Mouse (Mus musculus) gastrocnemius, adult 18-20 months (tissue): ENCODE data around the gene Klf1. TPM values are rescaled to one million over a fixed set of nuclear protein-coding genes. Genes with fewer than 3 reads are reported as not detected.

ENCODE experiments used
- DNase-seq: peaks from one replicate; pipeline ENCODE4 v3.0.0; 2021; ENCODE audit warnings: low spot score
- microRNA-seq: library from miRNA; unstranded; fragments of <30 nt; microRNA quantifications from one replicate; pipeline ENCODE4 v1.2.0, GENCODE M21; 2021
- total RNA-seq, 2 experiments: library from RNA; stranded (reverse); gene quantifications; 2 replicates each; pipeline ENCODE4 v1.2.3; 2021

Gene Klf1
- total RNA-seq, 2 experiments from 2014 or later, result not detected

GRCm38 (mm10) chr8:84934860-84935259, 33.1 kb downstream of the Klf1 start:
- DNase-seq, result no peak

- DNase-seq, result no peak
These were observed 33.8 kb downstream of the Klf1 start for GRCm38 (mm10) chr8:84935489-84935888.

- DNase-seq, result no peak
These were observed 34.6 kb downstream of the Klf1 start for GRCm38 (mm10) chr8:84936041-84936961.

GRCm38 (mm10) chr8:84936962-84937546, 35.3 kb downstream of the Klf1 start, which contains the start of gene Mast1:
Gene Mast1, minus strand, starts transcription at chr8:84937359.
- DNase-seq, result peak; percentile 22

- DNase-seq, result no peak
These were observed 36.1 kb downstream of the Klf1 start for GRCm38 (mm10) chr8:84937620-84938485.

- no peak for DNase-seq
These were observed 42.0 kb downstream of the Klf1 start for GRCm38 (mm10) chr8:84943699-84944098.

- no peak for DNase-seq
These were observed 42.9 kb downstream of the Klf1 start for GRCm38 (mm10) chr8:84944478-84945160.

- DNase-seq, result no peak
These were observed 43.5 kb downstream of the Klf1 start for GRCm38 (mm10) chr8:84945235-84945632.

- no peak for DNase-seq
These were observed 44.2 kb downstream of the Klf1 start for GRCm38 (mm10) chr8:84945633-84946527.

GRCm38 (mm10) chr8:84946528-84947240, 45.0 kb downstream of the Klf1 start, which contains the start of gene Rtbdn:
Gene Rtbdn, plus strand, starts transcription at chr8:84946991.
- no peak for DNase-seq

- DNase-seq, result no peak
These were observed 45.5 kb downstream of the Klf1 start for GRCm38 (mm10) chr8:84947241-84947545.

GRCm38 (mm10) chr8:84949753-84950152, 48.0 kb downstream of the Klf1 start:
- no peak for DNase-seq

- DNase-seq, result peak; percentile 47
These were observed 51.0 kb downstream of the Klf1 start for GRCm38 (mm10) chr8:84952612-84953255.

Small RNAs within 50 kb of the gene (microRNA-seq; reads per million reads assigned to microRNA genes)
- gene Gm24197 (not detected), gene Mir7069 (1.0 reads per million)

Other genes starting within 250 kb of the Klf1 start
- 1 to 10 TPM; 4.7 to 8.3 TPM for gene Ier2, start 239.1 kb upstream of the Klf1 start, total RNA-seq
- 10 to 100 TPM; 47.0 to 51.4 TPM for gene Trmt1, start 215.6 kb upstream of the Klf1 start, total RNA-seq
- 10 to 100 TPM; 19.3 to 22.8 TPM for gene Nacc1, start 214.1 kb upstream of the Klf1 start, total RNA-seq
- 1 to 10 TPM in 1 of 2 experiments, under 1 TPM in 1; 0.73 to 1.6 TPM for gene Lyl1, start 200.5 kb upstream of the Klf1 start, total RNA-seq
- gene G430095P16Rik, start 178.9 kb upstream of the Klf1 start, total RNA-seq, result under 1 TPM; 0.34 to 0.45 TPM
- 100 to 1,000 TPM; 481 to 528 TPM for gene Nfix, start 101.6 kb upstream of the Klf1 start, total RNA-seq
- 10 to 100 TPM; 12.8 to 12.9 TPM for gene Dand5, start 79.1 kb upstream of the Klf1 start, total RNA-seq
- 10 to 100 TPM; 22.9 to 24.2 TPM for gene Gadd45gip1, start 70.4 kb upstream of the Klf1 start, total RNA-seq
- gene Rad23a, start 61.3 kb upstream of the Klf1 start, total RNA-seq, result 100 to 1,000 TPM; 171 to 176 TPM
- gene Calr, start 55.0 kb upstream of the Klf1 start, total RNA-seq, result 100 to 1,000 TPM; 145 to 160 TPM
- 10 to 100 TPM; 22.8 to 25.2 TPM for gene Farsa, start 44.9 kb upstream of the Klf1 start, total RNA-seq
- gene Syce2, start 29.8 kb upstream of the Klf1 start, total RNA-seq, result 1 to 10 TPM; 1.3 to 1.4 TPM
- gene Gcdh, start 8.0 kb upstream of the Klf1 start, total RNA-seq, result 10 to 100 TPM; 33.7 to 38.2 TPM
- 1 to 10 TPM; 6.1 to 6.8 TPM for gene Dnase2a, start 6.6 kb downstream of the Klf1 start, total RNA-seq
- gene Mast1, start 35.4 kb downstream of the Klf1 start, total RNA-seq, result under 1 TPM in 1 of 2 experiments, not detected in 1; 0.07 TPM
- not detected for gene Rtbdn, start 45.1 kb downstream of the Klf1 start, total RNA-seq
- not detected for gene Gm49661, start 67.5 kb downstream of the Klf1 start, total RNA-seq
- gene Prdx2, start 67.7 kb downstream of the Klf1 start, total RNA-seq, result 100 to 1,000 TPM; 193 to 200 TPM
- 10 to 100 TPM; 21.1 to 21.7 TPM for gene Rnaseh2a, start 67.8 kb downstream of the Klf1 start, total RNA-seq
- gene Junb, start 76.8 kb downstream of the Klf1 start, total RNA-seq, result 10 to 100 TPM in 1 of 2 experiments, 1 to 10 TPM in 1; 9.4 to 12.5 TPM
- 1 to 10 TPM; 2.1 to 2.7 TPM for gene Hook2, start 88.7 kb downstream of the Klf1 start, total RNA-seq
- gene Best2, start 112.6 kb downstream of the Klf1 start, total RNA-seq, result not detected
- 10 to 100 TPM; 53.6 to 58.0 TPM for gene Asna1, start 123.4 kb downstream of the Klf1 start, total RNA-seq
- gene Trir, start 124.9 kb downstream of the Klf1 start, total RNA-seq, result 10 to 100 TPM; 70.4 to 78.8 TPM
- 10 to 100 TPM; 27.6 to 35.4 TPM for gene Tnpo2, start 135.0 kb downstream of the Klf1 start, total RNA-seq
- 1 to 10 TPM; 1.8 TPM for gene Fbxw9, start 158.1 kb downstream of the Klf1 start, total RNA-seq
- not detected for gene Gm5741, start 166.1 kb downstream of the Klf1 start, total RNA-seq
- gene Dhps, start 169.8 kb downstream of the Klf1 start, total RNA-seq, result 10 to 100 TPM; 31.6 to 35.1 TPM
- gene Wdr83os, start 178.8 kb downstream of the Klf1 start, total RNA-seq, result 10 to 100 TPM; 46.9 to 47.2 TPM
- 10 to 100 TPM; 12.6 to 20.8 TPM for gene Wdr83, start 179.4 kb downstream of the Klf1 start, total RNA-seq
- gene Man2b1, start 181.3 kb downstream of the Klf1 start, total RNA-seq, result 1 to 10 TPM; 7.9 to 9.4 TPM
- 1 to 10 TPM; 1.0 to 1.1 TPM for gene Zfp791, start 221.2 kb downstream of the Klf1 start, total RNA-seq
- not detected for gene Cks1brt, start 250.0 kb downstream of the Klf1 start, total RNA-seq